Mouse (Mus musculus) midbrain, embryonic 14.5 days (tissue): ENCODE measurements around the gene Ddb2. TPM values are rescaled to one million over a fixed set of nuclear protein-coding genes. Genes with fewer than 3 reads are reported as not detected.

Experiments used
- ATAC-seq: fragments of 200-750 bp; cut with Nextera tagmentation; 2 replicates; pipeline ENCODE4 v1.8.0; 2017; ENCODE audit warnings: moderate number of reproducible peaks, moderate library complexity; ENCODE audit not compliant: low FRiP score, low TSS enrichment
- DNase-seq: peaks from one replicate; pipeline ENCODE4 v3.0.0-alpha.2; 2015
- H3K27ac ChIP-seq: fragments of 300-500 bp; sonication (generic); replicated peaks from 2 replicates; pipeline ENCODE4 v1.5.1; 2014; ENCODE audit warnings: mild to moderate bottlenecking, low read depth, low read length, moderate library complexity
- H3K27me3 ChIP-seq: fragments of 300-500 bp; sonication (generic); 2 replicates; pipeline ENCODE4 v1.6.1; 2014; ENCODE audit warnings: low read length, control low read depth, mixed read lengths; ENCODE audit not compliant: control insufficient read depth, insufficient read depth
- H3K36me3 ChIP-seq: fragments of 300-500 bp; sonication (generic); 2 replicates; pipeline ENCODE4 v1.6.1; 2014; ENCODE audit warnings: low read length, control low read depth; ENCODE audit not compliant: control insufficient read depth, insufficient read depth
- H3K4me1 ChIP-seq: fragments of 300-500 bp; sonication (generic); 2 replicates; pipeline ENCODE4 v1.6.1; 2014; ENCODE audit warnings: mild to moderate bottlenecking, antibody characterized with exemption, low read length, control low read depth; ENCODE audit not compliant: control insufficient read depth, insufficient read depth
- H3K4me2 ChIP-seq: fragments of 300-500 bp; sonication (generic); 2 replicates; pipeline ENCODE4 v1.6.1; 2014; ENCODE audit warnings: mild to moderate bottlenecking, low read length, moderate library complexity
- H3K4me3 ChIP-seq: fragments of 300-500 bp; sonication (generic); replicated peaks from 2 replicates; pipeline ENCODE4 v1.5.1; 2014; ENCODE audit warnings: low read depth, low read length
- H3K9ac ChIP-seq: fragments of 300-500 bp; sonication (generic); replicated peaks from 2 replicates; pipeline ENCODE4 v1.6.1; 2014; ENCODE audit warnings: mild to moderate bottlenecking, low read length, moderate library complexity
- H3K9me3 ChIP-seq: fragments of 300-500 bp; sonication (generic); 2 replicates; pipeline ENCODE4 v1.6.1; 2016; ENCODE audit warnings: low read length, control low read depth, mixed read lengths; ENCODE audit not compliant: control insufficient read depth
- WGBS: fragments of 180-500 bp; shearing (Covaris S2); extraction: QIAGEN DNeasy Blood & Tissue Kit; methylation state at CpG from one replicate; pipeline ENCODE4 v1.1.7; 2014; 5-methylcytosine and 5-hydroxymethylcytosine counted together
- polyA plus RNA-seq: library from polyadenylated mRNA; unstranded; fragments of >200 nt; fragmentation: Nextera tagmentation; extraction: Ambion mirVana; gene quantifications from 2 replicates; pipeline ENCODE4 v1.2.1, GENCODE M21; 2014

The Ddb2 gene
- 10.6 and 14.6 TPM in 2 replicates for polyA plus RNA-seq

DNA sequence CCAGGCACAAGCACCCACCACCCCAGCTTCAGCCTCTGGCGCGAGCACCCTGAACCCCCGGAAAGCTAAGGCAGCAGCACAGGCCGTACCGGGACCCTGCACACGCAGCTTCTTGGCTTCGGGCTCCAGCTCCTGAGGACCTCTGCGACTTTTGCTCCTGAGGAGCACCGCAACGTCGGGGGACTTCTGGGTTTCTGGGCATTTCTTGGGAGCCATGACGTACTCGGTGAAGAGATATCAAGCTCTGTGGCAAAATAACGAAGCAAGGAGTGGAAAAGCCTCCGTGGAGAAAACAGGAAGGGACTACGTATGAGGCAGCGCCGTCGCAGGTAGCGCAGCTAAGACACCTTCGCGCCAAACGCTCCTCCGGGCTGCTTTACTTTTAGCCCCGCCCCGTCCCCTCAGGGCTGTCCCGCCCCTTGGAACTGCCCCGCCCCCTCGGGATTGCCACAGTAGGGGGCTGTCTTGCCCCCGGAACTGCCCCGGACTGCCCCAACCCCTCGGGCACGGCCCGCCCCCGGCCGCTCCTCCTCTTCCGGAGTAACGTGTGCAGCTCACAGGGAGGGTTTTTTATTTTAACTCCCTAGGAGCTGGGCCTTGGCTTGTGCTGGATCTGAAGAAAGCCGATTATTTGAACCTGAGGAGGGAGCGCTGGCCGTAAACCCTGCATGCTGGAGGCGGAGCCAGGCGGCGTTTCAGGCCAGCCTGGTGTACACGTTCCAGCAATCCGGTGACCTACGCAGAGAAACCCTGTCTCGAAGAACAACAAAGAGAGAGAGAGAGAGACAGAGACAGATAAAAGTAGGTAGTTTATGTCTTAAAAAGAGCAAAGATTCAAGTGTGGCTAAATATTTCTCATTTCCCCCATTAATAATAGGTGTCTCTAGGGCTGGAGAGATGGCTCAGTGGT is at the start of gene Ddb2:
Gene Ddb2, minus strand, starts transcription at position 382 of the 910 bp plus-strand sequence.
- DNase-seq (peak; percentile 96), ATAC-seq (peak; percentile 97)
- peak within 1 kb of the TSS; percentile 41 for H3K4me3 ChIP-seq
- WGBS = under 1% methylated on average over 48 of the region's 48 CpGs
- peak within 1 kb of the TSS; percentile 55 for H3K27ac ChIP-seq
- peak within 1 kb of the TSS; percentile 58 for H3K4me2 ChIP-seq
- no peaks in the 10 kb centered on the region for H3K9me3 ChIP-seq
- no peaks in the 10 kb centered on the region for H3K27me3 ChIP-seq
- no peaks in the 10 kb centered on the region for H3K4me1 ChIP-seq
- H3K9ac ChIP-seq = peak within 1 kb of the TSS; percentile 38
- no peaks in the 10 kb centered on the region for H3K36me3 ChIP-seq

DNA sequence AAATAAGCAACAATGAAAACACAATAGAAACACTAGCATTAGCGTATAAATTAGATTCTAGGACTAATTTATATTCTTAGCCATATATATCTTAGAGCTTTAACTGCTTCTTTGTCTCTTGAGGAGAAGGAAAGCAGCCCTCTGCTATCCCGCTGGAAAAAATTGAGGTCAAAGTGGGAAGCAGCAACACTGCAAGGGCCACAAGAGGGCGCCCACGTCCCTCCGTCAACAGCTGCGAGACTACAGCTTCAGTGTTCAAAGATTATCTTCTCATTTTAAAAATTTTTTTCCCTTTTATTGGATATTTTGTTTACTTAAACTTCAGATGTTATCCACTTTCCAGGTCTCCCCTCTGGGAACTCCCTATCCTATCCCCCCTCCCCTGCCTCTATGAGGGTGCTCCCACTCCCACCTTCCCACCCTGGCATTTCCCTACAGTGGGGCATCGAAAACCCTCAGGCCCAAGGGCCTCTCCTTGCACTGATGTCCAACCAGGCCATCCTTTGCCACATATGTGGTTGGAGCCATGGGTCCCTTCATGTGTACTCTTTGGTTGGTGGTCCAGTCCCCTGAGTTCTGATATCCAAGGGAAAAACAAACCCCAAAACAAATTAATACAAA is 49.2 kb upstream of the Ddb2 start:
- Histone ChIP-seq H3K27me3 (no peaks in the 10 kb centered on the region), H3K27ac (no peak overlapping the region), H3K36me3 (0 out of 2 replicates have a peak, but pooled peaks cover 4% of the 10 kb centered on the region), H3K4me3 (no peak overlapping the region), H3K4me2 (no peak overlapping the region), H3K9me3 (no peaks in the 10 kb centered on the region), H3K9ac (no peak overlapping the region), H3K4me1 (no peaks in the 10 kb centered on the region)
- ATAC-seq = peak; percentile 44; the same call in 1 of the 2 replicates
- peak; percentile 93 for DNase-seq
- WGBS = 13% methylated on average over 7 of the region's 7 CpGs

DNA sequence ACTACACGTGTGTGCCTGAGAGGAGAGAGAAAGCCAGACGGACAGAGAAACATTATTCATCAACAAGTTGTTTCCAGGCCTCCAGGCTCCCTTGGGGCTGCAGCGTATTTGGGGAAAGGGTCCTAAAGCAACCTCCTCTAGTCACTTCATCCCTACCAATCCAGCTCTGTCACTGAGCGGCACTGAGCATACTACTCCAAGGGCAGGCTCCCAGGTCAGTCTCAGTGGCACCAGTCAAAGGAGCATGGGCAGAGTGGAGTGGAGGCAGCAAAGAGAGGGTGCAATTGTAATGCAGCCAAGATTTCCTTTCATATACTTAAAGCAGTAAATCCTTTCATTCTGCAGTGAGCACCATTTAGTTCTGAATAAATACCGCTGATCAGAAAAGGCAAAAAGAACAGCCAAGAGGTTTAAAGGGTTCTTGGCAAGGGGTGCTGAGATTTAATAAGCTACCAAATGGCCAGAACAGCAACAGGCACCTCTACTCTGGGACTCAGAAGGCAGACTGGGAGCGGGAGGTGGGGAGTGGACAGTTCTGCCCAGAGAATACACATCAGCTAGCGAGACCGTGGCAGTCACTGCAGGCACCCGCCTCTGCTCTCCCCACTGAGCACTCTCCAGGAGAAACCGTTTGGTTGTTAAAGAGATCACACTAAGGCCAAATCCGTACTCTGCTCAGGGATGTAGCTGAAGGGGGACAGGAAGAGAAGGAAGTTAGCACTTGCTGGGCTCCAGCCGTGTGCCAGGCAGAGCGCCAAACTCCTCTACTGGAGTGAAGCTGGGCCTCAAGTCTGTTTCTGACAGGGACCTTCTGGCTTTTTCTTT is 47.8 kb upstream of the Ddb2 start:
- Histone ChIP-seq H3K36me3 (0 out of 2 replicates have a peak, but pooled peaks cover 4% of the 10 kb centered on the region), H3K9me3 (no peaks in the 10 kb centered on the region), H3K27ac (0 out of 2 replicates have a peak overlapping the region, but pooled peaks have one; percentile 32), H3K4me1 (no peaks in the 10 kb centered on the region), H3K9ac (no peak overlapping the region), H3K27me3 (no peaks in the 10 kb centered on the region), H3K4me3 (no peak overlapping the region), H3K4me2 (no peak overlapping the region)
- WGBS = 74% methylated on average over 13 of the region's 13 CpGs
- ATAC-seq = no peak
- DNase-seq = peak; percentile 48

DNA sequence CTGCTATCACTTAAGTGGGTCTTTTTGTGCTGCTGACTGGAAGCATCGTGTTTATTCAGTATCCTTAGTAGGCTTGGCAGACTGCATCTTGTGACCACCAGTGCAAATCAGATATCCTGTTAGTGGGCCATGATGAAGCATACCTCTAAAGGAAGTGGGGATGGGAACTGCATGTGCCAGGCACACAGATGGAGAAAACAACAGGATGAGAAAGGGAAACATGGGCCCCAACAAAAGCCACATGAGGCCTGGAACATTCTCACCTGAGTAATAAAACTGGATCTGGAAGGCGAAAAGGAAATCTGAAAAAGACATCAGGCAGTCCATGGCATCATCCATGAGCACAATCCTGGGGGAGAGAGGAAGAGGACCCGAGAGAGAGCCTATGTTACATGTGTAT is 47.2 kb upstream of the Ddb2 start:
- no peak overlapping the region for H3K4me2 ChIP-seq
- no peaks in the 10 kb centered on the region for H3K27me3 ChIP-seq
- H3K36me3 ChIP-seq = 0 out of 2 replicates have a peak, but pooled peaks cover 4% of the 10 kb centered on the region
- ATAC-seq (no peak), DNase-seq (no peak)
- no peaks in the 10 kb centered on the region for H3K4me1 ChIP-seq
- no peak overlapping the region for H3K9ac ChIP-seq
- no peak overlapping the region for H3K27ac ChIP-seq
- no peak overlapping the region for H3K4me3 ChIP-seq
- WGBS = 90% methylated on average over 3 of the region's 3 CpGs
- no peaks in the 10 kb centered on the region for H3K9me3 ChIP-seq

DNA sequence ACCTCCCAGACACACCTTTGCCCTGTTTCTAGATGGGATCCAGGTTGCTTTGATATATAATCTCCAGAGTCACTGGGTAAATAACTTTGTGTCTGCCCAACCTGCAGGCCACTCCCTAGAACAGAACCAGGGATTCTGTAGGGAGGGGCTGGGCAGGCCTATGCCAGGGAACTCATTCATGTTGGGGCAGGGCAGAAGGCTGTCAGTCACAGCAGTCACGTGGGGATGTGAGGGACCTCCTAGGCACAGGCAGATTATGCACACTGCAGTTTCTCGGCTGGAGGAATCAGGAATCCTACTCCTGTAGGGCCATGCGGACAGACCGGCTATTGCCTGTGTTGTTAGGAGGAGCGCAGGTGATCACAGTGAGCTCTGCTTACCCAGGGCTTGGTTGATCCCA is 44.6 kb upstream of the Ddb2 start:
- Histone ChIP-seq H3K27me3 (no peaks in the 10 kb centered on the region), H3K9ac (no peak overlapping the region), H3K9me3 (no peaks in the 10 kb centered on the region), H3K4me3 (no peak overlapping the region), H3K4me1 (no peaks in the 10 kb centered on the region), H3K36me3 (peaks cover 26% of the 10 kb centered on the region), H3K27ac (no peak overlapping the region), H3K4me2 (no peak overlapping the region)
- WGBS = 48% methylated on average over 5 of the region's 5 CpGs
- no peak for ATAC-seq
- DNase-seq = peak; percentile 20

DNA sequence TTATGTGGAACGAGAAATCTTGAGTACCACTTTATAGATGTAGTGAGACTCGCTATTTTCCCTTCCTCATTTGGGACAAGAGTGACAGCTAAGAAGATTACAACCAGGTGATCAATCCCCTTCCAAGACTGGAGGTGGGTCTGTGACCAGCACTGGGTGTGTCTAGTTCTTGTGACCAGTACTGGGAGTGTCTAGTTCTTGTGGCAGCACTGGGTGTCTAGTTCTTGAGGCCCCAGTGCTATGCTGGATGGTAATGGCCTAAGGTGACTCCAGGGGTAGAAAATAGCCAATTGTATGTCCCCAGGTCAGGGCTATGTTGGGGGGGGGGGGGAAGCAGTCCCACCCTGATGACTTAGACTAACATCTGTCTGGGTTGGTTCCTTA is 42.6 kb upstream of the Ddb2 start:
- Histone ChIP-seq H3K36me3 (peaks cover 46% of the 10 kb centered on the region), H3K9me3 (no peaks in the 10 kb centered on the region), H3K27ac (no peak overlapping the region), H3K4me2 (no peak overlapping the region), H3K9ac (no peak overlapping the region), H3K4me3 (no peak overlapping the region), H3K4me1 (no peaks in the 10 kb centered on the region), H3K27me3 (no peaks in the 10 kb centered on the region)
- WGBS = 85% methylated on average over 2 of the region's 2 CpGs
- ATAC-seq (no peak), DNase-seq (no peak)

DNA sequence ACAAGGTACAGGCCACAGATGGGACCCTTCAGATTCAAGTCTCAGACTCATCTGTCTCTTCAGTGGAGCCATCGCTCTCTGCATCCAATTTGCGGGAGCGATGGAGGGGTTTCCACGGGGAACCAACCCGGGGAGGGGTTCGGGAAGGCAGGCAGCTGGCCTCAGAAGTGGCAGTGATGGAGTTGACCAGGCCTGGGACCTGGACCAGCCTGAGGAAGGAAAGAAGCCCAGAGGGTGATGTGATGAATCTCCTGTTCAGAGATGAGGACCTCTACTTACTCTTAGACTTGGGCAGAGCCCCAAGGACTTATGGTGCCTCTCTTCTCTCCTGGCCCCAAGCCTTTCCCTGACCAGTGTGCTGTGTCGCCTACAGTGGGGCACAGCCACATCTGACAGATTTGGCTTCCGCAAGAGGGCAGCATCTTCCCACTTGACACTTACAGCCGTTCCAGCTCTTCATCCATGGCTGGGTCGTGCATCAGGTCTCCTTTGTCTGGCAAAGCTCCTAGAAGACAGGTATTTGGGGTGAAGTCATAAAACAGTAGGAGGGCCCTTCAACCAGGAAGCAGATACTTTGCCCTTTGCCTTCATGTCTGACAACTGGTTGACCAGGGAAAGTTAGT is 42.1 kb upstream of the Ddb2 start:
- Histone ChIP-seq H3K9ac (no peak overlapping the region), H3K36me3 (peaks cover 51% of the 10 kb centered on the region), H3K4me1 (no peaks in the 10 kb centered on the region), H3K9me3 (no peaks in the 10 kb centered on the region), H3K27ac (no peak overlapping the region), H3K27me3 (no peaks in the 10 kb centered on the region), H3K4me2 (no peak overlapping the region), H3K4me3 (no peak overlapping the region)
- WGBS = 41% methylated on average over 10 of the region's 10 CpGs
- DNase-seq = peak; percentile 83
- peak; percentile 49 for ATAC-seq

DNA sequence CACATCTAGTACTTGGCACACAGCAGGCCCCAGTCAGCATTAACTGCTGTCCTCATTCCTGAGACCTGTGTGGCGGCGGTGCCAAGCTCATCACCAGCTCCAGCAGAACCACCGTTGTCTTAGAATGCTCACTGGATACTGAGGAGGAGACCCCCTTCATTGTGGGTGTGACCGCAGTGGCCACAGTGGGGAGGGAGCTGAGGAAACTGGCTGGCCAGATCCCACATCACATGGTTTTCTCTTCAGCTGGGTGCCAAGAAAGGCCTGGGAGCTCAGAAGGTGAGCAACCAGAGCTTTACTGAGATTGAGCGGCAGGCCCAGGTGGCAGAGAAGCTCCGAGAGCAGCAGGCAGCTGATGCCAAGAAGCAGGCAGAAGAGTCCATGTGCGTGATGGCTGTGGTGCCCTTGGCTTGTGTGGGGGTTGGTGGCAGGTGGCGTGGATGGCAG is 32.9 kb upstream of the Ddb2 start:
- DNase-seq (no peak), ATAC-seq (no peak)
- Histone ChIP-seq H3K9ac (no peak overlapping the region), H3K4me3 (no peak overlapping the region), H3K9me3 (no peaks in the 10 kb centered on the region), H3K27ac (no peak overlapping the region), H3K4me2 (no peak overlapping the region), H3K36me3 (peaks cover 78% of the 10 kb centered on the region), H3K27me3 (no peaks in the 10 kb centered on the region), H3K4me1 (peaks cover 9% of the 10 kb centered on the region)
- WGBS = 96% methylated on average over 8 of the region's 8 CpGs
